Mouse (Mus musculus): ENCODE measurements around the gene Rap1gap.

Gene Rap1gap

DNA sequence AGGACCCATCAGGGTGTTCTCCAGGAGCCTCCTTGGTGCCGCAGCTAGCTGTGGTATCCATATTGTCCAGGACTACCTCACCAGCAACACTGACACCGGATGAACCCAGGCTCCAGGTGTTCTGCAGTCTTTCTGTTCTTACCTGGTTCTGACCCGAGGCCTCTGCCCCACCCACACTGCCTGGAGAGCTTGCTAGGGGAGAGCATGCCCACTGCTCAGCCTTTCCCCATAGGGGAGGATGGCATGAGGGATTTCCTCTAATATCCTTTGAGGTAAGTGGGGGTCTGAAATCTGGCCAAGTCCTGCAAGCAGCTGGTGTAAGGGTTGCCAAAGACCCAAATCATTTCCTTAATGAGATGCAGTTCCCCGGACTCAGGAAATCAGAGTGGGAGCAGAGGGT, 1.0 kb upstream of the Rap1gap start:
- DNase-seq: no peak

GRCm38 (mm10) chr4:137664980-137665675, 602 bp downstream of the Rap1gap start:
- no peak for DNase-seq

DNA sequence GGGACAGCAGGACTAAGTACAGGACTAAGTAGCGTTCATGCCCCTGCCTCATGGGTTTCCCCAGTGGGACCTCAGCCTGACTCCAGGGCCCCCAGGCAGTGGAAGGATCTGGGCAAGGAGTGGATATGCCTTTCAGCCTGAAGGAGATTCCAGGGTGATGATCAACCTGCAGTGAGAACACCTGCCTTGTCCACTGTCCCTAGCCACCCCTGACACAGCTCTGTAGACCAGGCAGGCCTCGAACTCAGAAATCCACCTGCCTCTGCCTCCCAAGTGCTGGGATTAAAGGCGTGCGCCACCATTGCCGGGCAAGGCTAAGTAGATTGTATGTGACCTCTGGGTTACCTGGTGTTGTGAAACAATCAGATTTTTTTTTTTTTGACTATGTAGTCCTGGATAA, 1.3 kb downstream of the Rap1gap start:
- DNase-seq: no peak

GRCm38 (mm10) chr4:137666283-137666957, 1.9 kb downstream of the Rap1gap start:
- DNase-seq: no peak

- DNase-seq: no peak
Measured at GRCm38 (mm10) chr4:137666958-137667345, 2.4 kb downstream of the Rap1gap start.

- DNase-seq: peak; percentile 65
Measured at GRCm38 (mm10) chr4:137667747-137668146, 3.2 kb downstream of the Rap1gap start.

DNA sequence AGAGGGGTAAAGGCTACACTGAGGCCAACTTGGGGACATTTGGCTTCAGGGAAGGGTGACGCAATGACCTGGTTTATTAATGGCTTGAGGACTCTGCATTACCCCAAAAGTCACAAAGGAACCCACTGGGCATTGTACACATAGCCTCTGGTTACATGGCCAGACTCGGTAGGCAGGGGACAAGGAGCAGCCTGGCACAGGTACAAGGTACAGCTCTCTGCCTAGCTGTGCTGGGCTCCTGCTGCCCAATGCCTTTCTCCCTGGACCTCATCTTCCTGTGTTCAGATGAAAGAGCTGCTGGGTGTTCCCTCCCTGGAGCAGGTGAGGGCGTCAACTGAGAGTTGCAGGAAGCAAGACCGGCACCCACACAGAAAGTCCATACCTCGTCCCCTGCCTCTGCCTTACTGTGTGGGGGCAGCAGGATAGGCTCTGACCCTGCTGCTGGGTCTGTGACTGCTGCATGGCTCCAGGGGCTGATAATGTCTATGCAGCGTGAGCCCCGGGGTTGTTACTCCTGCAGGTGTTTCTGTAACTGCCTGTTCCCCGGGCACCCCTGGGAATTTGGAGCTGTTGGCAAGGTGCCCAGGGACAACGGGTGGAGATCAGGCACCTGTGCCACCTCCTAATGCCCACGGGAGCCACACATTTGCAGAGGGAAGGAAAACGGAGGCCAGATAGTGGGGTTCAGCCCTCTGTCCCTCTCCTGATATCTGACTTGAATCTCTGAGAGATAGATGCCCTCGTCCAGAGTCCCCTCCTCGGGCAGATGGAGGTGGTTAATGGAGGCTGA, 7.4 kb downstream of the Rap1gap start:
- DNase-seq: no peak

DNA sequence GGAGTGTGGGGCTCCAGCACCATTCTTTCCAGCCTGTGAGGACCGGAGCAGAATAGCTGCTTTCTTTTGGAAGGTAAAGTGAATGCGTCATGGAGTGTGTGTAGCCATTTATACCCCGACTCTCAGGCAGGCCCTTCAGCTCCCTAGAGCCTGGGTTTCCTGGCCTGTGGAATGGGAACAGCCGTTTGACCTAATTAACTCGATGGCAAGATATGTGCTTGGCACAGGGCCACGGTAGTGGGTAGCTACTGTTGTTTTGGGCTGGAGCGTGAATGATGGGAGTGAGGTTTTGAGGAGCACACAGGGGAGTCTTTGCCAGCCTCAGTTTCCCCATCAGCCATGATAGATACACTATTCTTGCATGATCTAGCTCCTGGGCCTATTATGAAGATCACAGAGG, 11.0 kb downstream of the Rap1gap start:
- no peak for DNase-seq

DNA sequence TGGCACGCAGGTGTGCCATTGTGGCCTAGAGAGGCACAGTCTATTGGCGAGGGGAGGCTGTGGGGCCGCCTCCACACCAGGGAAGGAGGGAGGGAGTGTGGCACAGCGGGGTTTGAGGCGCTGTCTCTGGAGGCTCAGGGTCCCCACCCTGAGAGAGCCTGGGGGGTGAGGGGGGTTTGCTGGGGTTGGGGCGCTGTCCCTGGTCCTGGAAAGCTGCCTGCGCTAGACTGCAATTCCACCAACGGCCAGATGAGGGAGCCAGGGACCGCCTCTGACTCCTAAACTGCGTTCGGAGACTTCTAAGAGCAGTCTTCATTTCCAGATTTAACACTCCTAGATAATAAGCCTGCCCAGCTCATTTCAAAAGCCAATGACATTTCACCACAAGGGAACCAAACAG, 11.5 kb downstream of the Rap1gap start:
- DNase-seq: peak; percentile 84

DNA sequence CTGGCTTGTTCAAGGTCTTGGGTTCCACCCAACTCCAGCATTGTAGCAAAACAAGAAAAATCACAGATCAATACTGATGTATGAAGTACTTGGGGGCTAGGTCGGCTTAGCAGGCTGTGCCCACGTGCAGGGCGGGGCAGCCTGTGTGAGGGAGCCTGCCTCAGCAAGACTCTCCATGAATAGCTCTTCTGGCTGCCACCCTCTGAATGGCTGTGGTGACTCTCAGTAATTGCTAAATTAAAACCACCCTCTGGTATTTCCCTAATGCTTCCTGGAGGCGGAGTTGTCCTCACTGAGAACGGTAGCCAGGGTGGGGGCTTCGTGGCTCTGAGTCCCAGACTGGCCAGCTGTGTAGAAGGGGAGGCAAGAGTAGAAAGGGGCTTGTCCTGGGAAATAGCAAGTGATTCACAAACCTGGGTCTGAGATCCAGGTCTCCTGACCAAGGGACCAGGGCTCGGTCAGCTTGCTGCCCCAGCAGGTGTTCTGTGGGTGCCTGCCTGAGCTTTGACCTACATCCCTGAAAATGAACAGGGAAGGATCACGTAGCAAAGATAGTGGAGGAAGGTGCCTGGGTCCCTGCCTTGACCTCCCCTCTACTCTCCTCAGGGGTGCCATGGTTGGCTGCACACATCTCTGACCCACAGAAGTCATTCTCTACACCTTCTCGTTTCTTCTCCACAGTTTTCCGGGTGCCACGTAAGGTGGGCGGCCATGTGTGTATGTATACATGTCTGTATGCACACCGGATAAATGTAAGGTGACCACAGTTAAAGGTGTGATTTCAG, 12.4 kb downstream of the Rap1gap start:
- no peak for DNase-seq

DNA sequence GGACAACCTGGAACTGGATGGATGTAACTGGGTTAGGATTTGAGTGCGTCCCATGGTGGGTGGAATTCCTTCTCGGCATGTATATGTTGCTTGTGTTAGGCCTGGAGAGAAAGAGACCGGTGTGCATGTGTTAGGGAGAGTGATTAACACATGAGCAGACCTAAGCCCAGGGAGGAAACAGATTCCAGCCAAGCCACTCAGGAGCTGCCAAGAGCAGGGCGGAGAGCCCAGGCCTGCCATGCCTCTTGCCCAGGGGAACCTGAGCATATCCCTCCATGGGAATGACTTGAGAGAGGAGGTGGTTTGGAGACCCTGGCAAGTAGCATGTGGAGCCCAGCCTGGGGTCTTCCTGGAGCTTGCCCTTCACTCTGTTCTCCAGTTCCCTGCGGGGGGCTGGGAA, 13.4 kb downstream of the Rap1gap start:
- DNase-seq: no peak

DNA sequence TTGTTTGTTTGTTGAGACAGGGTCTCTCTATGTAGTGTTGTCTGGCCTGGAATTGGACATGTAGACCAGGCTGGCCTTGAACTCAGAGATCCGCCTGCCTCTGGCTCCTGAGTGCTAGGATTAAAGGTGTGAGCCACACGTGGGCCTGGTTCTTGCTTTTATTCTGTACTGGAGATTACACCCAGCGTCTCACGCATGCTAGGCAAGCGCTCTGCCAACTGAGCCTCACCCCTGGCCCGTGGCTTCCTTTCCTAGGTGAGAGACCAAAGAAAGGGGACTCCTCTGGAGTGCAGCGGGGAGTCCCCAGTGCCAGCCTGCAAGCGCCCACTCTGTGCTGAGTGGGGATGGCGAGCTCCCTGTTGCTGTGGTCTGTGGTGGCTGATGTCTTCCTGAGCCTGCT, 14.0 kb downstream of the Rap1gap start:
- no peak for DNase-seq

DNA sequence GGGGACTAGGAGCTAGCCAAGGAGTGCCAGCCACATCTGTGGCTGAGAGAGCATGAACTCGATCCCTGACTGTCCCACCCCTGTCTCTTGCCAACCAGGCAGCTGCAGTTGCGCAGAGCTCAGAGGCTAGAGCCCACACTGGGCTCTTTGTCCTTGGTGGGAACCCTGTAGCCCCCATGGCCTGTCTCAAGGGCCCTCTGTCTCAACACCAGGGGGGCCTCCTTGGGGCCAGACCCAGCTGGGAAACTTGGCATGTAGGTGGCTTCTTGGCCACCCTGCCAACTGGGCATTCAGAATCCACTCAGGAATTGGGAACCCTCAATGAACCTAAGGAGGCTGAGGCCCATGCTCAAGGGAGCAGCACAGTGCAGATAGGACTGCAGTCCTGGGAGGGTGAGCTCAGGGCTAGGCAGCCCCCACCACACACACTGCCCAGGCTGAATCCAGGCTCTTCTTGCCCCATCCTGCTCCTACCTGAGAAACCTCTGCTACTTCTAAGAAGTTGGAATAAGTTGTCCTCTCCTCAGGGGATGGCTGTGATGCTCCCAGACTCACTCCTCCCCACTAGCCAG, 15.5 kb downstream of the Rap1gap start:
- no peak for DNase-seq

DNA sequence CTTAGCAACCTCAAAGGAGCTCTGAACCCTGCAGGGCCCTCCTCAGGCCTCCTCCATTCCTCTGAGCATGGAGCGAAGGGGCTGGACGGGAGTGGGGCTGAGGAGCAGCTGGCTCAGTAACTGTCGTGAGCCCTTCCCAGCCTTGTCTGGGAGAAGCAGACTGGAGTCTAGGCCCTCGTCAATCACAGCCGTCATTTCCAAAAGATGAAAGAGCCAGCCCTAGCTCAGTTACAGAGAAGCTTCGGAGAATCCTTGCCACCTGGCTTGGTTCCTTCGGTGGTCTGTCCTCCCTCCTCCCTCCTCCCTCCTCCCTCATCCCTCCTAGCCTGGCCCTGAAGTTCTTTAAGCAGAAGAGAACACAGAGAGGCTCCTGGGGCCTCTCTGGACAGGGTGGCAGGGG, 16.2 kb downstream of the Rap1gap start:
- DNase-seq: no peak

DNA sequence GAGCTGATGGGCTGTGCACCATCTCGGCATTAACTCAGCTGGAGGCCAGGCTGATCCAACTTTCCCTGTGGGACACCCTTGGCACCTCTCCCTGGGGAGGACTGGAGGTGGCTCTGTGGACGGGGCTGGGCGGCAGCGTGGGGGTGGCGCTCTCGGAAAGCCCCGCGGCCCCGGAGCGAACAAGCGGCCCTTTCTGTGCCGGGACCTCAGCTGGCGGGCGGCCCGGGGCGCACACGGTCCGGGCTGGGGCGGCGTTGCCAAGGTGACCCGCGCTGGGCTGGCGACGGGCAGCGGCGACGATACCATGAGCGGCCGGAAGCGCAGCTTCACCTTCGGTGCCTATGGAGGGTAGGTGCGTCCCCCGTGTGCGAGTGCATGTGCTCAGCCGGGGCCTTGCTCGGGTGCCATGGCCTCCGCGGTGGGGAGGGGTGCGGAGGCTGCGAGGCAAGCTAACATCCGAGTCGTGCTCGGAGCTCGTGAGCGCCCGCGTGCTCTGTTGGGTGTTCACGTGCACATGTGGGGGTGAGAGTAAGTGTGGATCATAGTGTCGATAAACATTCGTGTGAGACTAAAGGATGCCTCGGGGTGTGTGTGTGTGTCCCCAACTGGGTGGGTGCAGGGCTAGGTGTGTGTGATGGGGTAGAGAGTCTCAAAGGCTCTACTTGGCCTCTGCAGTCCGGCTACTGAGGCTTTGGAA, 17.0 kb downstream of the Rap1gap start:
- DNase-seq: peak; percentile 70

- DNase-seq: peak; percentile 79
Measured at GRCm38 (mm10) chr4:137682961-137683453, 18.5 kb downstream of the Rap1gap start.

DNA sequence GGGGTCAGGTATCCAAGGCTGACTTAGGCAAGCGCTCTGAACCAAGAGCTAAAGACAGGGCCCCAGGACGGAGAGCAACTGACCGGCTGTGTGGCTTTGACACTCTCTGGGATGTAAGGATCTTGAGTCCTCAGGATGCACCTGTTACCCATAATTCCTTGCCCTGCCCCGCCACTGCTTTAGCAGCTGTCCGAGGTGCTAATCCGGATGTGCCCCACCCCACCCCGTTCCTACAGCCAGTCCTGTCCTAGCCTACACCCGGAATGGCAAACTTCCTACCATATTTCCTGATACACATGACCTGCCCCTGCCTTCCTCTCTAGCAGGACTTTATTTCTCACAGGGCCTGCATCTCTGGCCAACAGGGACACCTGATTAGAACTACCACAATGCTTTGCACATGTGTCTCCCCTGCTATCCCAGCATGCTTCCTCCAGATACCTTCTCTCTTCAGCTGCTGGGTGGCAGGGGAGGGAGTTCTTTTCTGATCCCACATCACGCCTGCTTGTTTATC, 20.4 kb downstream of the Rap1gap start:
- no peak for DNase-seq

- peak; percentile 69 for DNase-seq
Measured at GRCm38 (mm10) chr4:137686303-137686702, 21.8 kb downstream of the Rap1gap start.

GRCm38 (mm10) chr4:137687234-137687825, 22.8 kb downstream of the Rap1gap start:
- no peak for DNase-seq

GRCm38 (mm10) chr4:137692107-137692902, 27.8 kb downstream of the Rap1gap start:
- no peak for DNase-seq

Data from kidney, postnatal 14 days (tissue).